Mouse (Mus musculus) myocyte (in vitro differentiated cells): Measurements from ENCODE around the gene Dennd1c. TPM values are rescaled to one million over a fixed set of nuclear protein-coding genes. Genes with fewer than 3 reads are reported as not detected.

ENCODE experiments used
- H3K27me3 ChIP-seq: one replicate; pipeline ENCODE4 v1.6.1; 2011; ENCODE audit not compliant: control insufficient read depth, insufficient read depth, insufficient read length
- H3K36me3 ChIP-seq: one replicate; pipeline ENCODE4 v1.6.1; 2011; ENCODE audit not compliant: control insufficient read depth, insufficient read depth
- H3K4me2 ChIP-seq: one replicate; pipeline ENCODE4 v1.6.1; 2011; ENCODE audit warnings: low read depth, control low read depth
- H3K4me3 ChIP-seq: one replicate; pipeline ENCODE4 v1.5.1; 2011; ENCODE audit warnings: mild to moderate bottlenecking, control low read depth, moderate library complexity
- H3K79me2 ChIP-seq: one replicate; pipeline ENCODE4 v1.6.1; 2011; ENCODE audit not compliant: control insufficient read depth, insufficient read depth
- H3ac ChIP-seq: one replicate; pipeline ENCODE4 v1.6.1; 2011; ENCODE audit not compliant: control insufficient read depth, insufficient read length
- CEBPB ChIP-seq: IDR thresholded peaks from 2 replicates; pipeline ENCODE4 v1.6.1; 2011; ENCODE audit warnings: mild to moderate bottlenecking, moderate library complexity; ENCODE audit not compliant: poor library complexity, insufficient read depth, severe bottlenecking
- E2F4 ChIP-seq: IDR thresholded peaks from one replicate; pipeline ENCODE4 v1.6.1; 2011; ENCODE audit warnings: mild to moderate bottlenecking, control low read depth, moderate library complexity; ENCODE audit not compliant: insufficient read depth
- MAX ChIP-seq: IDR thresholded peaks from one replicate; pipeline ENCODE4 v1.6.1; 2011; ENCODE audit warnings: low read depth, mild to moderate bottlenecking, control low read depth
- MYOD1 ChIP-seq, 3 experiments: IDR thresholded peaks; one replicate each; pipeline ENCODE4 v1.6.1; 2011; ENCODE audit warnings: control low read depth in 2 of 3, low read depth in 2 of 3, mild to moderate bottlenecking in 2 of 3, moderate library complexity in 1 of 3; ENCODE audit not compliant: insufficient read length in 2 of 3, control insufficient read depth in 1 of 3
- MYOG ChIP-seq, 3 experiments: IDR thresholded peaks; one replicate each; pipeline ENCODE4 v1.6.1; 2011; ENCODE audit warnings: control low read depth in 2 of 3, low read depth in 2 of 3, mild to moderate bottlenecking in 2 of 3; ENCODE audit not compliant: insufficient read length in 2 of 3, control insufficient read depth in 1 of 3, insufficient read depth in 1 of 3
- POLR2A ChIP-seq: IDR thresholded peaks from one replicate; pipeline ENCODE4 v1.6.1; 2011; ENCODE audit warnings: low read depth, mild to moderate bottlenecking, control low read depth, moderate library complexity; ENCODE audit not compliant: insufficient read length
- POLR2AphosphoS2 ChIP-seq: IDR thresholded peaks from one replicate; pipeline ENCODE4 v1.6.1; 2011; ENCODE audit warnings: low read depth, control low read depth; ENCODE audit not compliant: insufficient read length
- REST ChIP-seq: IDR thresholded peaks from one replicate; pipeline ENCODE4 v1.6.1; 2011; ENCODE audit warnings: mild to moderate bottlenecking, control low read depth, moderate library complexity; ENCODE audit not compliant: insufficient read depth, insufficient read length
- SRF ChIP-seq: IDR thresholded peaks from one replicate; pipeline ENCODE4 v1.6.1; 2011; ENCODE audit warnings: low read depth; ENCODE audit not compliant: control insufficient read depth, insufficient read length
- TCF12 ChIP-seq: IDR thresholded peaks from one replicate; pipeline ENCODE4 v1.6.1; 2011; ENCODE audit warnings: mild to moderate bottlenecking, control low read depth; ENCODE audit not compliant: poor library complexity, insufficient read depth, severe bottlenecking
- TCF3 ChIP-seq: IDR thresholded peaks from one replicate; pipeline ENCODE4 v1.6.1; 2011; ENCODE audit warnings: low read depth, control low read depth; ENCODE audit not compliant: insufficient read length
- USF1 ChIP-seq: IDR thresholded peaks from one replicate; pipeline ENCODE4 v1.6.1; 2011; ENCODE audit warnings: low read depth, mild to moderate bottlenecking, control low read depth, moderate library complexity
- polyA plus RNA-seq: library from polyadenylated mRNA; unstranded; fragments of >200 nt; fragmentation: generic; extraction: Trizol; gene quantifications from one replicate; pipeline ENCODE4 v1.2.1, GENCODE M21; 2012; ENCODE audit warnings: missing spikeins

The Dennd1c gene
- polyA plus RNA-seq, 1 experiment = 0.04 TPM

DNA sequence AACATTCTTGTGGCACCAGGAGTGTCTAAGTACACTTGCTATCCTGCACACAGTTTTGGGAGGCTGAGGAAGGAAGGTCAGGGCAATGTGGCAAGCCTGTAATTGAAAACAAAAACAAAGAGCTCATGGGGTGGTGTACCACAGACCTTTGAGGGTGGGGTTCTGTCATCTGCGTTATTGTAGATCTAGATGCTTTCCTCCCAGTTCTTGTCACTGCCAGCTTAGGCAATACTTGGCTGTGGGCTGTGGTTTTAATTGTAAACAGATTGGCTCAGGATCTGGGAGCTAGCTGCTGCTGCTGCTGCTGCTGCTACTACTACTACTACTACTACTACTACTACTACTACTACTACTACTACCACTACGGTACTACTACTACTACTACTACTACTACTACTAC, 24.0 kb upstream of the Dennd1c start:
- TF ChIP-seq MYOD1 (IDR thresholded peaks at IDR 0.05; ENCODE audit: control insufficient read depth in 1 of 3, insufficient read length in 2 of 3, low read depth in 2 of 3) (no peak), REST (no peak), POLR2AphosphoS2 (no peak), TCF12 (no peak), USF1 (no peak)
- no peaks in the 10 kb centered on the region for H3K36me3 ChIP-seq
- no peak overlapping the region for H3K4me2 ChIP-seq
- H3K27me3 ChIP-seq = no peaks in the 10 kb centered on the region
- H3ac ChIP-seq = no peak overlapping the region
- no peak overlapping the region for H3K4me3 ChIP-seq
- peaks cover 11% of the 10 kb centered on the region for H3K79me2 ChIP-seq

- Histone ChIP-seq H3ac (no peak overlapping the region), H3K4me3 (no peak overlapping the region), H3K27me3 (no peaks in the 10 kb centered on the region), H3K36me3 (no peaks in the 10 kb centered on the region), H3K79me2 (no peaks in the 10 kb centered on the region), H3K4me2 (no peak overlapping the region)
- TF ChIP-seq SRF = no peak
- no peak for TF ChIP-seq REST
- TF ChIP-seq MYOG (IDR thresholded peaks at IDR 0.05; ENCODE audit: control insufficient read depth in 1 of 3, insufficient read depth in 1 of 3, insufficient read length in 2 of 3, low read depth in 2 of 3) = no peak
- TF ChIP-seq POLR2A = no peak
- TF ChIP-seq POLR2AphosphoS2 = no peak
These were observed 21.5 kb upstream of the Dennd1c start for GRCm38 (mm10) chr17:57099629-57100325.

- H3K4me2 ChIP-seq = no peak overlapping the region
- TF ChIP-seq MAX (no peak), MYOG (IDR thresholded peaks at IDR 0.05; ENCODE audit: control insufficient read depth in 1 of 3, insufficient read depth in 1 of 3, insufficient read length in 2 of 3, low read depth in 2 of 3) (no peak)
- H3K27me3 ChIP-seq = no peaks in the 10 kb centered on the region
- no peaks in the 10 kb centered on the region for H3K79me2 ChIP-seq
- no peaks in the 10 kb centered on the region for H3K36me3 ChIP-seq
- H3ac ChIP-seq = no peak overlapping the region
- H3K4me3 ChIP-seq = no peak overlapping the region
These were observed 20.0 kb upstream of the Dennd1c start for GRCm38 (mm10) chr17:57098321-57098720.

GRCm38 (mm10) chr17:57096623-57096920, 18.3 kb upstream of the Dennd1c start:
- no peak overlapping the region for H3ac ChIP-seq
- no peaks in the 10 kb centered on the region for H3K27me3 ChIP-seq
- H3K36me3 ChIP-seq = no peaks in the 10 kb centered on the region
- H3K4me3 ChIP-seq = no peak overlapping the region
- H3K79me2 ChIP-seq = no peaks in the 10 kb centered on the region
- H3K4me2 ChIP-seq = peak overlapping the region; percentile 42
- TF ChIP-seq REST = no peak
- TF ChIP-seq TCF3 = no peak
- TF ChIP-seq MYOG (IDR thresholded peaks at IDR 0.05; ENCODE audit: control insufficient read depth in 1 of 3, insufficient read depth in 1 of 3, insufficient read length in 2 of 3, low read depth in 2 of 3) = no peak
- TF ChIP-seq POLR2AphosphoS2 = no peak
- TF ChIP-seq E2F4 = no peak
- TF ChIP-seq MYOD1 (IDR thresholded peaks at IDR 0.05; ENCODE audit: control insufficient read depth in 1 of 3, insufficient read length in 2 of 3, low read depth in 2 of 3) = no peak
- TF ChIP-seq CEBPB = no peak
- no peak for TF ChIP-seq POLR2A
- no peak for TF ChIP-seq MAX
- TF ChIP-seq TCF12 = no peak
- TF ChIP-seq SRF = no peak
- TF ChIP-seq USF1 = no peak

GRCm38 (mm10) chr17:57095855-57096622, 17.7 kb upstream of the Dennd1c start:
- Histone ChIP-seq H3K27me3 (no peaks in the 10 kb centered on the region), H3K36me3 (no peaks in the 10 kb centered on the region), H3K4me3 (no peak overlapping the region), H3K79me2 (no peaks in the 10 kb centered on the region), H3K4me2 (peak overlapping the region; percentile 42), H3ac (no peak overlapping the region)
- TF ChIP-seq POLR2AphosphoS2 (peak; percentile 20), POLR2A (no peak), MYOG (IDR thresholded peaks at IDR 0.05; ENCODE audit: control insufficient read depth in 1 of 3, insufficient read depth in 1 of 3, insufficient read length in 2 of 3, low read depth in 2 of 3) (no peak), TCF3 (no peak)
